Mouse (Mus musculus) liver, embryonic 15.5 days (tissue): ENCODE measurements around the gene Tigit. TPM values are rescaled to one million over a fixed set of nuclear protein-coding genes. Genes with fewer than 3 reads are reported as not detected.

Experiments used
- ATAC-seq: fragments of 200-750 bp; cut with Nextera tagmentation; 2 replicates; pipeline ENCODE4 v1.8.0; 2017; ENCODE audit warnings: moderate number of reproducible peaks, mild to moderate bottlenecking, moderate library complexity; ENCODE audit not compliant: insufficient read depth
- H3K27ac ChIP-seq: fragments of 300-500 bp; sonication (generic); replicated peaks from 2 replicates; pipeline ENCODE4 v1.5.1; 2015; ENCODE audit warnings: mild to moderate bottlenecking, inconsistent platforms
- H3K27me3 ChIP-seq: fragments of 300-500 bp; sonication (generic); 2 replicates; pipeline ENCODE4 v1.6.1; 2015; ENCODE audit warnings: mild to moderate bottlenecking, inconsistent platforms
- H3K36me3 ChIP-seq: fragments of 300-500 bp; sonication (generic); replicated peaks from 2 replicates; pipeline ENCODE4 v1.6.1; 2015; ENCODE audit warnings: moderate library complexity, mild to moderate bottlenecking, inconsistent platforms
- H3K4me1 ChIP-seq: fragments of 300-500 bp; sonication (generic); replicated peaks from 2 replicates; pipeline ENCODE4 v1.6.1; 2015; ENCODE audit warnings: inconsistent platforms
- H3K4me2 ChIP-seq: fragments of 300-500 bp; sonication (generic); 2 replicates; pipeline ENCODE4 v1.6.1; 2015; ENCODE audit warnings: moderate library complexity, mild to moderate bottlenecking, inconsistent platforms
- H3K4me3 ChIP-seq: fragments of 300-500 bp; sonication (generic); replicated peaks from 2 replicates; pipeline ENCODE4 v1.5.1; 2015; ENCODE audit warnings: mild to moderate bottlenecking, inconsistent platforms
- H3K9ac ChIP-seq: fragments of 300-500 bp; sonication (generic); 2 replicates; pipeline ENCODE4 v1.6.1; 2015; ENCODE audit warnings: moderate library complexity, mild to moderate bottlenecking, inconsistent platforms
- H3K9me3 ChIP-seq: fragments of 300-500 bp; sonication (generic); replicated peaks from 2 replicates; pipeline ENCODE4 v1.6.1; 2016; ENCODE audit warnings: inconsistent platforms
- WGBS: fragments of 180-500 bp; shearing (Covaris S2); methylation state at CpG from one replicate; pipeline ENCODE4 v1.1.7; 2015; ENCODE audit warnings: mixed read lengths; ENCODE audit not compliant: insufficient replicate concordance; 5-methylcytosine and 5-hydroxymethylcytosine counted together
- microRNA counts: library from miRNA; unstranded; fragments of <30 nt; microRNA quantifications from one replicate; lab custom pipeline; 2016
- microRNA-seq: library from miRNA; unstranded; fragments of <30 nt; microRNA quantifications from one replicate; pipeline ENCODE4, GENCODE M21; 2016
- polyA plus RNA-seq: library from polyadenylated mRNA; unstranded; fragments of >200 nt; fragmentation: Nextera tagmentation; extraction: Ambion mirVana; gene quantifications from 2 replicates; pipeline ENCODE4 v1.2.1, GENCODE M21; 2015

Gene Tigit
- polyA plus RNA-seq, 1 experiment from 2014 or later = not detected

- Histone ChIP-seq H3K4me1 (no peaks in the 10 kb centered on the region), H3K27me3 (no peaks in the 10 kb centered on the region), H3K4me3 (no peak overlapping the region), H3K9ac (no peak overlapping the region), H3K9me3 (no peaks in the 10 kb centered on the region), H3K4me2 (no peak overlapping the region), H3K27ac (no peak overlapping the region), H3K36me3 (no peaks in the 10 kb centered on the region)
- WGBS = 68% methylated on average over 6 of the region's 6 CpGs
- no peak for ATAC-seq
Measured at GRCm38 (mm10) chr16:43617346-43617745, 46.6 kb downstream of the Tigit start.

- no peak overlapping the region for H3K4me3 ChIP-seq
- no peak overlapping the region for H3K27ac ChIP-seq
- no peak overlapping the region for H3K9ac ChIP-seq
- H3K4me2 ChIP-seq = no peak overlapping the region
- no peaks in the 10 kb centered on the region for H3K27me3 ChIP-seq
- no peaks in the 10 kb centered on the region for H3K36me3 ChIP-seq
- ATAC-seq = no peak
- no peaks in the 10 kb centered on the region for H3K4me1 ChIP-seq
- 62% methylated on average over 4 of the region's 4 CpGs for WGBS
- no peaks in the 10 kb centered on the region for H3K9me3 ChIP-seq
Measured at GRCm38 (mm10) chr16:43616348-43616747, 47.6 kb downstream of the Tigit start.

- Histone ChIP-seq H3K4me1 (no peaks in the 10 kb centered on the region), H3K4me3 (no peak overlapping the region), H3K27ac (no peak overlapping the region), H3K9ac (no peak overlapping the region), H3K4me2 (no peak overlapping the region), H3K27me3 (no peaks in the 10 kb centered on the region), H3K36me3 (no peaks in the 10 kb centered on the region), H3K9me3 (no peaks in the 10 kb centered on the region)
- WGBS = 64% methylated on average over 10 of the region's 10 CpGs
- ATAC-seq = no peak
Measured at GRCm38 (mm10) chr16:43610375-43610774, 53.6 kb downstream of the Tigit start.

GRCm38 (mm10) chr16:43608066-43608465 is 55.9 kb downstream of the Tigit start:
- Histone ChIP-seq H3K27me3 (no peaks in the 10 kb centered on the region), H3K9me3 (no peaks in the 10 kb centered on the region), H3K4me3 (no peak overlapping the region), H3K36me3 (no peaks in the 10 kb centered on the region), H3K9ac (no peak overlapping the region), H3K4me2 (no peak overlapping the region), H3K4me1 (no peaks in the 10 kb centered on the region), H3K27ac (no peak overlapping the region)
- ATAC-seq = no peak

GRCm38 (mm10) chr16:43607086-43607485 is 56.9 kb downstream of the Tigit start:
- H3K9me3 ChIP-seq = no peaks in the 10 kb centered on the region
- H3K4me1 ChIP-seq = no peaks in the 10 kb centered on the region
- no peaks in the 10 kb centered on the region for H3K36me3 ChIP-seq
- no peak overlapping the region for H3K27ac ChIP-seq
- no peaks in the 10 kb centered on the region for H3K27me3 ChIP-seq
- no peak overlapping the region for H3K4me2 ChIP-seq
- no peak for ATAC-seq
- no peak overlapping the region for H3K4me3 ChIP-seq
- no peak overlapping the region for H3K9ac ChIP-seq

GRCm38 (mm10) chr16:43604399-43605013 is 59.4 kb downstream of the Tigit start:
- H3K4me1 ChIP-seq = no peaks in the 10 kb centered on the region
- no peak overlapping the region for H3K4me3 ChIP-seq
- WGBS = 53% methylated on average over 4 of the region's 4 CpGs
- no peaks in the 10 kb centered on the region for H3K36me3 ChIP-seq
- no peaks in the 10 kb centered on the region for H3K27me3 ChIP-seq
- no peaks in the 10 kb centered on the region for H3K9me3 ChIP-seq
- no peak overlapping the region for H3K27ac ChIP-seq
- H3K9ac ChIP-seq = no peak overlapping the region
- ATAC-seq = no peak
- no peak overlapping the region for H3K4me2 ChIP-seq

- Histone ChIP-seq H3K4me1 (no peaks in the 10 kb centered on the region), H3K27me3 (no peaks in the 10 kb centered on the region)
Measured at GRCm38 (mm10) chr16:43603591-43604141, 60.3 kb downstream of the Tigit start.

GRCm38 (mm10) chr16:43602573-43602972 is 61.4 kb downstream of the Tigit start:
- H3K36me3 ChIP-seq = no peaks in the 10 kb centered on the region
- H3K4me1 ChIP-seq = no peaks in the 10 kb centered on the region
- no peak overlapping the region for H3K27ac ChIP-seq
- H3K9me3 ChIP-seq = no peaks in the 10 kb centered on the region
- WGBS = 58% methylated on average over 4 of the region's 4 CpGs
- H3K4me2 ChIP-seq = no peak overlapping the region
- no peak overlapping the region for H3K4me3 ChIP-seq
- H3K27me3 ChIP-seq = no peaks in the 10 kb centered on the region
- H3K9ac ChIP-seq = no peak overlapping the region
- no peak for ATAC-seq

More at GRCm38 (mm10) chr16:43603591-43604141, 60.3 kb downstream of the Tigit start:
- no peak overlapping the region for H3K4me2 ChIP-seq
- no peaks in the 10 kb centered on the region for H3K36me3 ChIP-seq
- no peak overlapping the region for H3K27ac ChIP-seq
- H3K9ac ChIP-seq = no peak overlapping the region
- no peaks in the 10 kb centered on the region for H3K9me3 ChIP-seq
- ATAC-seq = no peak
- H3K4me3 ChIP-seq = no peak overlapping the region
- 31% methylated on average over 9 of the region's 9 CpGs for WGBS

- 55% methylated on average over 2 of the region's 2 CpGs for WGBS
- Histone ChIP-seq H3K4me1 (no peaks in the 10 kb centered on the region), H3K27me3 (no peaks in the 10 kb centered on the region), H3K9ac (no peak overlapping the region), H3K4me3 (no peak overlapping the region), H3K4me2 (no peak overlapping the region), H3K36me3 (no peaks in the 10 kb centered on the region), H3K27ac (no peak overlapping the region), H3K9me3 (no peaks in the 10 kb centered on the region)
- no peak for ATAC-seq
Measured at GRCm38 (mm10) chr16:43599707-43600106, 64.2 kb downstream of the Tigit start.

MicroRNAs encoded within 50 kb of the gene (microRNA counts, 519-probe panel; counts per million panel counts)
- microRNA mmu-miR-568 (lab: Ali Mortazavi, UCI) = not detected

Small RNA genes lying within 50 kb of the gene (microRNA-seq; reads per million reads assigned to microRNA genes)
- gene Mir568 = not detected

Other genes starting within 250 kb of the Tigit start
- gene Drd3, start 89.9 kb upstream of the Tigit start, polyA plus RNA-seq = not detected in 2 replicates
- 2.6 and 3.4 TPM in 2 replicates for gene Ccdc191, start 225.7 kb upstream of the Tigit start, polyA plus RNA-seq